Mouse (Mus musculus) cerebellum, adult 2 months (tissue): ENCODE data around the gene Srsf2.

ENCODE experiments used
- CTCF ChIP-seq: fragments of 200-500 bp; IDR thresholded peaks from 2 replicates; pipeline ENCODE4 v1.5.1; 2011; ENCODE audit warnings: low read depth, mild to moderate bottlenecking, control low read depth, low read length, moderate library complexity, borderline replicate concordance; ENCODE audit not compliant: insufficient read depth
- POLR2A ChIP-seq: fragments of 200-500 bp; IDR thresholded peaks from 2 replicates; pipeline ENCODE4 v1.6.1; 2011; ENCODE audit warnings: low read length, control low read depth, borderline replicate concordance; ENCODE audit not compliant: insufficient read depth

DNA sequence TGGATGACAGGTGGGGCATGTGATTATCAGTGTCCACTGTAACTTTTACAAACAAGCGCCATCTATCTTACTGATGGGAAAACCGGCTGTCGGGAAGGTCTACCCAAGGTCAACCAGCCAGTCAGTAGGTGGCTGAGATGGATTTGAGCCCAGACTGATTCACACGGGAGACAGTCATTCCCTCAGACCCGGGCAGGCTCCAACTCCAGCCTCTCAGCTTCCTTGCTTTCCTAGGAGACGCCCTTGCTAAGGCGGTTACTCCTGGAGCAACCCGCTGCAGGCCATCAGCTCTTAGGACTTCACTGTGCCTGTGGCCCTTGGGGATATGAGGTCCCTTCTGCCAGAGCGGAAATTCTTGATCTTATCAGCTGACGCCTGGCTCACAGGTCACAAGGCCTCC lies 11.6 kb upstream of the Srsf2 start:
- TF ChIP-seq CTCF (no peak), POLR2A (no peak)
